Mouse (Mus musculus) myocyte (in vitro differentiated cells): Measurements from ENCODE around the gene Ccdc9b. TPM values are rescaled to one million over a fixed set of nuclear protein-coding genes. Genes with fewer than 3 reads are reported as not detected.
A peak's percentile ranks its signal among the peaks of the same experiment; 100 is the strongest.

ENCODE experiments used
- H3K27me3 ChIP-seq: one replicate; pipeline ENCODE4 v1.6.1; 2011; ENCODE audit not compliant: control insufficient read depth, insufficient read depth, insufficient read length
- H3K36me3 ChIP-seq: one replicate; pipeline ENCODE4 v1.6.1; 2011; ENCODE audit not compliant: control insufficient read depth, insufficient read depth
- H3K4me2 ChIP-seq: one replicate; pipeline ENCODE4 v1.6.1; 2011; ENCODE audit warnings: low read depth, control low read depth
- H3K4me3 ChIP-seq: one replicate; pipeline ENCODE4 v1.5.1; 2011; ENCODE audit warnings: mild to moderate bottlenecking, control low read depth, moderate library complexity
- H3K79me2 ChIP-seq: one replicate; pipeline ENCODE4 v1.6.1; 2011; ENCODE audit not compliant: control insufficient read depth, insufficient read depth
- H3ac ChIP-seq: one replicate; pipeline ENCODE4 v1.6.1; 2011; ENCODE audit not compliant: control insufficient read depth, insufficient read length
- CEBPB ChIP-seq: IDR thresholded peaks from 2 replicates; pipeline ENCODE4 v1.6.1; 2011; ENCODE audit warnings: mild to moderate bottlenecking, moderate library complexity; ENCODE audit not compliant: poor library complexity, insufficient read depth, severe bottlenecking
- E2F4 ChIP-seq: IDR thresholded peaks from one replicate; pipeline ENCODE4 v1.6.1; 2011; ENCODE audit warnings: mild to moderate bottlenecking, control low read depth, moderate library complexity; ENCODE audit not compliant: insufficient read depth
- MAX ChIP-seq: IDR thresholded peaks from one replicate; pipeline ENCODE4 v1.6.1; 2011; ENCODE audit warnings: low read depth, mild to moderate bottlenecking, control low read depth
- MYOD1 ChIP-seq, 3 experiments: IDR thresholded peaks; one replicate each; pipeline ENCODE4 v1.6.1; 2011; ENCODE audit warnings: control low read depth in 2 of 3, low read depth in 2 of 3, mild to moderate bottlenecking in 2 of 3, moderate library complexity in 1 of 3; ENCODE audit not compliant: insufficient read length in 2 of 3, control insufficient read depth in 1 of 3
- MYOG ChIP-seq, 3 experiments: IDR thresholded peaks; one replicate each; pipeline ENCODE4 v1.6.1; 2011; ENCODE audit warnings: control low read depth in 2 of 3, low read depth in 2 of 3, mild to moderate bottlenecking in 2 of 3; ENCODE audit not compliant: insufficient read length in 2 of 3, control insufficient read depth in 1 of 3, insufficient read depth in 1 of 3
- POLR2A ChIP-seq: IDR thresholded peaks from one replicate; pipeline ENCODE4 v1.6.1; 2011; ENCODE audit warnings: low read depth, mild to moderate bottlenecking, control low read depth, moderate library complexity; ENCODE audit not compliant: insufficient read length
- POLR2AphosphoS2 ChIP-seq: IDR thresholded peaks from one replicate; pipeline ENCODE4 v1.6.1; 2011; ENCODE audit warnings: low read depth, control low read depth; ENCODE audit not compliant: insufficient read length
- REST ChIP-seq: IDR thresholded peaks from one replicate; pipeline ENCODE4 v1.6.1; 2011; ENCODE audit warnings: mild to moderate bottlenecking, control low read depth, moderate library complexity; ENCODE audit not compliant: insufficient read depth, insufficient read length
- SRF ChIP-seq: IDR thresholded peaks from one replicate; pipeline ENCODE4 v1.6.1; 2011; ENCODE audit warnings: low read depth; ENCODE audit not compliant: control insufficient read depth, insufficient read length
- TCF12 ChIP-seq: IDR thresholded peaks from one replicate; pipeline ENCODE4 v1.6.1; 2011; ENCODE audit warnings: mild to moderate bottlenecking, control low read depth; ENCODE audit not compliant: poor library complexity, insufficient read depth, severe bottlenecking
- TCF3 ChIP-seq: IDR thresholded peaks from one replicate; pipeline ENCODE4 v1.6.1; 2011; ENCODE audit warnings: low read depth, control low read depth; ENCODE audit not compliant: insufficient read length
- USF1 ChIP-seq: IDR thresholded peaks from one replicate; pipeline ENCODE4 v1.6.1; 2011; ENCODE audit warnings: low read depth, mild to moderate bottlenecking, control low read depth, moderate library complexity
- polyA plus RNA-seq: library from polyadenylated mRNA; unstranded; fragments of >200 nt; fragmentation: generic; extraction: Trizol; gene quantifications from one replicate; pipeline ENCODE4 v1.2.1, GENCODE M21; 2012; ENCODE audit warnings: missing spikeins

Gene Ccdc9b
- 9.0 TPM for polyA plus RNA-seq

GRCm38 (mm10) chr2:118761906-118762783 is at the start of gene Ccdc9b:
Gene Ccdc9b (minus strand): TSS chr2:118762661.
- Histone ChIP-seq H3K36me3 (peaks cover 8% of the 10 kb centered on the region), H3K27me3 (no peaks in the 10 kb centered on the region), H3ac (peak within 1 kb of the TSS; percentile 5), H3K4me3 (peak within 1 kb of the TSS; percentile 58), H3K4me2 (peak within 1 kb of the TSS; percentile 99), H3K79me2 (no peaks in the 10 kb centered on the region)
- TF ChIP-seq USF1 (no peak), MYOG (IDR thresholded peaks at IDR 0.05; ENCODE audit: control insufficient read depth in 1 of 3, insufficient read depth in 1 of 3, insufficient read length in 2 of 3, low read depth in 2 of 3) (peak; percentile 76 to 97 (median 97)), POLR2A (peak; percentile 59), MYOD1 (IDR thresholded peaks at IDR 0.05; ENCODE audit: control insufficient read depth in 1 of 3, insufficient read length in 2 of 3, low read depth in 2 of 3) (peak; percentile 18 to 95 (median 92)), REST (no peak), MAX (no peak), TCF12 (peak; percentile 88), E2F4 (no peak), TCF3 (peak; percentile 92), POLR2AphosphoS2 (peak; percentile 24), SRF (no peak), CEBPB (0 out of 2 replicates have a peak, but pooled peaks have one; percentile 26)

DNA sequence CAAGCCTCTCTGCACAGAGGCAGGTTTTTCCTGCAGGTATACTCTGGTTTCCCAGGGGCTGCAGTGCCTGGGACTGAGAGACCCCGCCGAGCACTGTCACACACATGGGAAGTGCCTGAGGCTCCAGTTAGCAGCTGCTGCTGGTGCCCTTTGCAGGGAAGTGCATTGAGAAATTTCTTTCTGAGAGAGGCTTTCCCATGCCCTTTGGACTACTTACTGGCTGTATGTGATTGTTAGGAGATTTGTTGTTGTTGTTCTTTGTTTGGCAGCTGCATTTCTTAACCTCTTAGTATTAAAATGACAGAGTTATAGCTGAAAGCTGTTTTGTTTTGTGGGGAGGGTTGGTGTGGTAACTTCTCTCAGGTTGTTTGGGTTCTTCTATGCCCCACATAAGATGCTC is 48.4 kb upstream of the Ccdc9b start:
- Histone ChIP-seq H3K4me2 (no peak overlapping the region), H3ac (no peak overlapping the region), H3K79me2 (peaks cover 6% of the 10 kb centered on the region), H3K27me3 (no peaks in the 10 kb centered on the region), H3K36me3 (no peaks in the 10 kb centered on the region), H3K4me3 (no peak overlapping the region)
- TF ChIP-seq MAX (no peak), MYOD1 (IDR thresholded peaks at IDR 0.05; ENCODE audit: control insufficient read depth in 1 of 3, insufficient read length in 2 of 3, low read depth in 2 of 3) (no peak), POLR2AphosphoS2 (no peak), USF1 (no peak), POLR2A (no peak), CEBPB (no peak), REST (no peak), SRF (no peak), E2F4 (no peak), MYOG (IDR thresholded peaks at IDR 0.05; ENCODE audit: control insufficient read depth in 1 of 3, insufficient read depth in 1 of 3, insufficient read length in 2 of 3, low read depth in 2 of 3) (no peak)

GRCm38 (mm10) chr2:118806860-118807259 is 44.4 kb upstream of the Ccdc9b start:
- H3K4me2 ChIP-seq: no peak overlapping the region
- H3K79me2 ChIP-seq: no peaks in the 10 kb centered on the region
- no peaks in the 10 kb centered on the region for H3K27me3 ChIP-seq
- TF ChIP-seq MAX (no peak), REST (no peak)
- H3K4me3 ChIP-seq: no peak overlapping the region
- H3K36me3 ChIP-seq: no peaks in the 10 kb centered on the region
- H3ac ChIP-seq: no peak overlapping the region

DNA sequence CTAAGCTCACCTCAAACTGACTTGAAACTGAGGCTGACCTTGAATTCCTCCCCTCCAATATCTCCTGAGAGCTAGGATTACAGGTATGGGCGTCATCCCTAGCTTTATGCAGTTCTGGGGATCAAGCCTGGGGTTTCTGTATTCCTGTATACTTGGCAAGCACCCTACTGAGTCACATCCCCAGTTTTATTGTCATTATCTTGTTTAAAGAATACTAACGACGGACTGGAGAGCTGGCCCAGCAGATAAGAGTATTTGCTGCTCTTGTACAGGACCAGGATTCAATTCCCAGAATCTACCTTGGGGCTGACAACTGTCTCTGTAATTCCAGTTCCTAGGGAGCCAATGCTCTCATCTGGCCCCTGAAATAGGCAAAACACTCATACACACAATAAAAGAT is 43.3 kb upstream of the Ccdc9b start:
- TF ChIP-seq SRF: no peak
- TF ChIP-seq CEBPB: no peak
- TF ChIP-seq MAX: no peak
- TF ChIP-seq MYOG (IDR thresholded peaks at IDR 0.05; ENCODE audit: control insufficient read depth in 1 of 3, insufficient read depth in 1 of 3, insufficient read length in 2 of 3, low read depth in 2 of 3): no peak
- no peak for TF ChIP-seq MYOD1 (IDR thresholded peaks at IDR 0.05; ENCODE audit: control insufficient read depth in 1 of 3, insufficient read length in 2 of 3, low read depth in 2 of 3)
- TF ChIP-seq USF1: no peak
- no peak for TF ChIP-seq REST
- no peak for TF ChIP-seq POLR2AphosphoS2

GRCm38 (mm10) chr2:118805137-118805536 is 42.7 kb upstream of the Ccdc9b start:
- TF ChIP-seq SRF (no peak), MAX (no peak), REST (no peak), MYOG (IDR thresholded peaks at IDR 0.05; ENCODE audit: control insufficient read depth in 1 of 3, insufficient read depth in 1 of 3, insufficient read length in 2 of 3, low read depth in 2 of 3) (no peak), POLR2AphosphoS2 (no peak), CEBPB (no peak), TCF3 (no peak), E2F4 (no peak), TCF12 (no peak), POLR2A (no peak), MYOD1 (IDR thresholded peaks at IDR 0.05; ENCODE audit: control insufficient read depth in 1 of 3, insufficient read length in 2 of 3, low read depth in 2 of 3) (no peak), USF1 (no peak)
- no peak overlapping the region for H3K4me2 ChIP-seq
- H3K79me2 ChIP-seq: no peaks in the 10 kb centered on the region
- H3ac ChIP-seq: no peak overlapping the region
- H3K4me3 ChIP-seq: no peak overlapping the region
- H3K36me3 ChIP-seq: no peaks in the 10 kb centered on the region
- H3K27me3 ChIP-seq: no peaks in the 10 kb centered on the region

More for the DNA sequence above, 43.3 kb upstream of the Ccdc9b start:
- Histone ChIP-seq H3K27me3 (no peaks in the 10 kb centered on the region), H3K36me3 (no peaks in the 10 kb centered on the region), H3K4me3 (no peak overlapping the region), H3K4me2 (no peak overlapping the region), H3ac (no peak overlapping the region), H3K79me2 (no peaks in the 10 kb centered on the region)
